Mouse (Mus musculus) small intestine, adult 2 months (tissue): ENCODE results near the gene Wwox. TPM values are rescaled to one million over a fixed set of nuclear protein-coding genes. Genes with fewer than 3 reads are reported as not detected.

ENCODE experiments used
- H3K27ac ChIP-seq: fragments of 200-500 bp; 2 replicates; pipeline ENCODE4 v1.5.1; 2012; ENCODE audit warnings: low read depth, low read length, control low read depth, inconsistent platforms; ENCODE audit not compliant: insufficient read depth
- H3K27me3 ChIP-seq: fragments of 200-500 bp; 2 replicates; pipeline ENCODE4 v1.6.1; 2012; ENCODE audit warnings: mild to moderate bottlenecking, moderate library complexity, low read length, inconsistent platforms; ENCODE audit not compliant: control insufficient read depth, insufficient read depth
- H3K36me3 ChIP-seq: fragments of 200-500 bp; 2 replicates; pipeline ENCODE4 v1.6.1; 2012; ENCODE audit warnings: mild to moderate bottlenecking, low read length, control low read depth, inconsistent platforms; ENCODE audit not compliant: control insufficient read depth, insufficient read depth
- H3K4me1 ChIP-seq: fragments of 200-500 bp; 2 replicates; pipeline ENCODE4 v1.6.1; 2012; ENCODE audit warnings: low read length, inconsistent platforms, mixed read lengths; ENCODE audit not compliant: control insufficient read depth, insufficient read depth, insufficient read length
- H3K4me3 ChIP-seq: fragments of 200-500 bp; 2 replicates; pipeline ENCODE4 v1.5.1; 2012; ENCODE audit warnings: low read depth, mild to moderate bottlenecking, control low read depth, inconsistent platforms, low read length, moderate library complexity
- CTCF ChIP-seq: fragments of 200-500 bp; IDR thresholded peaks from 2 replicates; pipeline ENCODE4 v1.5.1; 2012; ENCODE audit warnings: low read depth, mild to moderate bottlenecking, control low read depth, inconsistent platforms, low read length, moderate library complexity, mixed read lengths; ENCODE audit not compliant: insufficient replicate concordance, insufficient read length; ENCODE audit errors: extremely low read depth
- POLR2A ChIP-seq: fragments of 200-500 bp; IDR thresholded peaks from 2 replicates; pipeline ENCODE4 v1.6.1; 2012; ENCODE audit warnings: low read depth, mild to moderate bottlenecking, control low read depth, inconsistent platforms, low read length, moderate library complexity
- WGBS: fragments of 180-500 bp; shearing (Covaris S2); methylation state at CpG from one replicate; pipeline ENCODE4 v1.1.7; 2018; 5-methylcytosine and 5-hydroxymethylcytosine counted together
- polyA plus RNA-seq: library from polyadenylated mRNA; depleted of rRNA; stranded (reverse); fragments of >200 nt; gene quantifications from 2 replicates; pipeline ENCODE4 v1.2.3, GENCODE M21; 2012

Gene Wwox
- polyA plus RNA-seq, 1 experiment, result 6.0 TPM

- 75% methylated on average over 17 of the region's 17 CpGs for WGBS
- no peak overlapping the region for H3K4me3 ChIP-seq
- H3K27me3 ChIP-seq, result no peaks in the 10 kb centered on the region
- no peak overlapping the region for H3K27ac ChIP-seq
- H3K36me3 ChIP-seq, result no peaks in the 10 kb centered on the region
- TF ChIP-seq POLR2A, result no peak
- TF ChIP-seq CTCF, result no peak
- H3K4me1 ChIP-seq, result no peaks in the 10 kb centered on the region
These were observed 775.4 kb downstream of the Wwox start for GRCm38 (mm10) chr8:115214870-115215269.

GRCm38 (mm10) chr8:115216801-115217200, 777.3 kb downstream of the Wwox start:
- no peaks in the 10 kb centered on the region for H3K4me1 ChIP-seq
- H3K27ac ChIP-seq, result no peak overlapping the region
- no peaks in the 10 kb centered on the region for H3K27me3 ChIP-seq
- TF ChIP-seq POLR2A (no peak), CTCF (no peak)
- no peak overlapping the region for H3K4me3 ChIP-seq
- H3K36me3 ChIP-seq, result no peaks in the 10 kb centered on the region
- 31% methylated on average over 3 of the region's 3 CpGs for WGBS

GRCm38 (mm10) chr8:115222545-115222944, 783.1 kb downstream of the Wwox start:
- Histone ChIP-seq H3K27ac (no peak overlapping the region), H3K36me3 (no peaks in the 10 kb centered on the region), H3K4me1 (no peaks in the 10 kb centered on the region), H3K4me3 (no peak overlapping the region), H3K27me3 (no peaks in the 10 kb centered on the region)
- TF ChIP-seq POLR2A (no peak), CTCF (no peak)
- WGBS, result 57% methylated on average over 13 of the region's 13 CpGs

GRCm38 (mm10) chr8:115226781-115227583, 787.5 kb downstream of the Wwox start:
- no peaks in the 10 kb centered on the region for H3K4me1 ChIP-seq
- H3K36me3 ChIP-seq, result no peaks in the 10 kb centered on the region
- TF ChIP-seq POLR2A, result no peak
- no peak for TF ChIP-seq CTCF
- WGBS, result 71% methylated on average over 20 of the region's 20 CpGs
- no peaks in the 10 kb centered on the region for H3K27me3 ChIP-seq
- H3K27ac ChIP-seq, result no peak overlapping the region
- H3K4me3 ChIP-seq, result no peak overlapping the region

- TF ChIP-seq POLR2A (no peak), CTCF (no peak)
- WGBS, result 80% methylated on average over 11 of the region's 11 CpGs
- Histone ChIP-seq H3K27ac (no peak overlapping the region), H3K4me3 (no peak overlapping the region), H3K4me1 (no peaks in the 10 kb centered on the region), H3K27me3 (no peaks in the 10 kb centered on the region), H3K36me3 (no peaks in the 10 kb centered on the region)
These were observed 789.4 kb downstream of the Wwox start for GRCm38 (mm10) chr8:115228903-115229302.

DNA sequence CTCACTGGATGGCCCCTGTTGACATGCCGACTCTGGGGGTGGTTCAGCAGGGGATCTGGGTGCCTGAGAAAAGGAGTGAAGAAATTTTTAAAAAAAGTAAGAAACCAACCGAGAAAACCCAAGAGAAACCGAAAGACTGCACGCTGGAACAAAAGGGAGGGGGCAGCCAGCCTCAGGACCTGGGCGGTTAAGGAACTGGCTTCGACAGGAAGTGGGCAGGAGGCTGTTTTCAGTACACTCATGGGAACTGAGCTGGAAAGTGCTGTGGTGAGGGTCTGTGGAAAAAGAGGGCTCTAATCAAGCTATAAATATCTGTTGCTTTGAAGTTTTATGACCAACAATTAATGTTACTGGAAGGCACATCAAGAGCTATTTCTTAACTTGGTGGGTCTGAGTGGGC, 794.6 kb downstream of the Wwox start:
- Histone ChIP-seq H3K4me3 (no peak overlapping the region), H3K4me1 (no peaks in the 10 kb centered on the region), H3K36me3 (no peaks in the 10 kb centered on the region), H3K27ac (no peak overlapping the region), H3K27me3 (no peaks in the 10 kb centered on the region)
- 63% methylated on average over 6 of the region's 6 CpGs for WGBS
- no peak for TF ChIP-seq CTCF
- TF ChIP-seq POLR2A, result no peak

GRCm38 (mm10) chr8:115237596-115237995, 798.1 kb downstream of the Wwox start:
- H3K4me3 ChIP-seq, result no peak overlapping the region
- no peak overlapping the region for H3K27ac ChIP-seq
- 70% methylated on average over 9 of the region's 9 CpGs for WGBS
- no peaks in the 10 kb centered on the region for H3K27me3 ChIP-seq
- no peaks in the 10 kb centered on the region for H3K4me1 ChIP-seq
- no peaks in the 10 kb centered on the region for H3K36me3 ChIP-seq
- TF ChIP-seq CTCF (no peak), POLR2A (no peak)
